Mouse (Mus musculus): ENCODE data around the gene Napb.

Napb gene

GRCm38 (mm10) chr2:148689444-148690140 lies 42.7 kb downstream of the Napb start:
- no peak for DNase-seq (ENCODE audit: low spot score in 2 of 2)

GRCm38 (mm10) chr2:148687971-148688370 lies 44.3 kb downstream of the Napb start:
- DNase-seq (ENCODE audit: low spot score in 2 of 2), result no peak

GRCm38 (mm10) chr2:148686862-148687261 lies 45.4 kb downstream of the Napb start:
- DNase-seq (ENCODE audit: low spot score in 2 of 2), result no peak

GRCm38 (mm10) chr2:148685709-148686108 lies 46.6 kb downstream of the Napb start:
- no peak for DNase-seq (ENCODE audit: low spot score in 2 of 2)

- DNase-seq (ENCODE audit: low spot score in 2 of 2), result no peak
These were observed 47.3 kb downstream of the Napb start for GRCm38 (mm10) chr2:148684972-148685371.

- DNase-seq (ENCODE audit: low spot score in 2 of 2), result no peak
These were observed 49.2 kb downstream of the Napb start for GRCm38 (mm10) chr2:148683031-148683430.

GRCm38 (mm10) chr2:148681461-148681891 lies 50.8 kb downstream of the Napb start:
- DNase-seq (ENCODE audit: low spot score in 2 of 2), result peak; percentile 18 to 41

GRCm38 (mm10) chr2:148680775-148681291 lies 51.4 kb downstream of the Napb start, which contains the start of gene Gzf1:
TSS of gene Gzf1 (plus strand) at chr2:148681023.
- DNase-seq (ENCODE audit: low spot score in 2 of 2), result peak; percentile 97 to 98

- DNase-seq (ENCODE audit: low spot score in 2 of 2), result no peak
These were observed 52.9 kb downstream of the Napb start for GRCm38 (mm10) chr2:148679346-148679745.

GRCm38 (mm10) chr2:148677801-148678200 lies 54.5 kb downstream of the Napb start:
- DNase-seq (ENCODE audit: low spot score in 2 of 2), result no peak

GRCm38 (mm10) chr2:148672199-148673096 lies 59.8 kb downstream of the Napb start, which contains the start of gene Nxt1:
TSS of gene Nxt1 (plus strand) at chr2:148672601.
- DNase-seq (ENCODE audit: low spot score in 2 of 2), result peak; percentile 98 to 99

- DNase-seq (ENCODE audit: low spot score in 2 of 2), result no peak
These were observed 68.8 kb downstream of the Napb start for GRCm38 (mm10) chr2:148663458-148663857.

GRCm38 (mm10) chr2:148654961-148655360 lies 77.3 kb downstream of the Napb start:
- peak; percentile 46 to 47 for DNase-seq (ENCODE audit: low spot score in 2 of 2)

- DNase-seq (ENCODE audit: low spot score in 2 of 2), result no peak
These were observed 81.5 kb downstream of the Napb start for GRCm38 (mm10) chr2:148650587-148651357.

GRCm38 (mm10) chr2:148644421-148645000 lies 87.8 kb downstream of the Napb start:
- DNase-seq (ENCODE audit: low spot score in 2 of 2), result no peak

All from spleen, postnatal 36 days (tissue).